Mouse (Mus musculus): ENCODE measurements around the gene Nol4l. TPM values are rescaled to one million over a fixed set of nuclear protein-coding genes. Genes with fewer than 3 reads are reported as not detected.

Nol4l gene
- polyA plus RNA-seq, 1 experiment from 2014 or later, result 15.2 TPM

- Histone ChIP-seq H3K9ac (0 out of 2 replicates have a peak overlapping the region, but pooled peaks have one; percentile 24), H3K4me3 (no peak overlapping the region), H3K9me3 (replicated peaks) (no peaks in the 10 kb centered on the region), H3K27me3 (replicated peaks) (peaks cover 8% of the 10 kb centered on the region; the same call in 1 of the 2 replicates), H3K4me2 (peak overlapping the region; percentile 39), H3K27ac (ENCODE audit: poor library complexity, severe bottlenecking) (peak overlapping the region; percentile 83), H3K36me3 (no peaks in the 10 kb centered on the region), H3K4me1 (replicated peaks) (peaks cover 74% of the 10 kb centered on the region)
- peak; percentile 35 for ATAC-seq (ENCODE audit: insufficient number of reproducible peaks, low FRiP score)
- 7% methylated on average over 10 of the region's 10 CpGs for WGBS
These were observed 3.9 kb downstream of the Nol4l start for GRCm38 (mm10) chr2:153525906-153526311.

GRCm38 (mm10) chr2:153524727-153525126, 5.0 kb downstream of the Nol4l start:
- Histone ChIP-seq H3K4me1 (replicated peaks) (peaks cover 78% of the 10 kb centered on the region), H3K36me3 (no peaks in the 10 kb centered on the region), H3K4me3 (no peak overlapping the region), H3K27me3 (replicated peaks) (no peaks in the 10 kb centered on the region), H3K9me3 (replicated peaks) (no peaks in the 10 kb centered on the region), H3K27ac (ENCODE audit: poor library complexity, severe bottlenecking) (peak overlapping the region; percentile 83; the same call in 1 of the 2 replicates), H3K9ac (no peak overlapping the region), H3K4me2 (no peak overlapping the region)
- no peak for ATAC-seq (ENCODE audit: insufficient number of reproducible peaks, low FRiP score)
- 66% methylated on average over 2 of the region's 2 CpGs for WGBS

GRCm38 (mm10) chr2:153523656-153524055, 6.1 kb downstream of the Nol4l start:
- Histone ChIP-seq H3K27ac (ENCODE audit: poor library complexity, severe bottlenecking) (peak overlapping the region; percentile 69), H3K4me1 (replicated peaks) (peaks cover 78% of the 10 kb centered on the region), H3K9me3 (replicated peaks) (no peaks in the 10 kb centered on the region), H3K27me3 (replicated peaks) (no peaks in the 10 kb centered on the region), H3K9ac (no peak overlapping the region), H3K4me3 (no peak overlapping the region), H3K4me2 (no peak overlapping the region), H3K36me3 (no peaks in the 10 kb centered on the region)
- 84% methylated on average over 12 of the region's 12 CpGs for WGBS
- no peak for ATAC-seq (ENCODE audit: insufficient number of reproducible peaks, low FRiP score)

GRCm38 (mm10) chr2:153523143-153523542, 6.6 kb downstream of the Nol4l start:
- 0 out of 2 replicates have a peak overlapping the region, but pooled peaks have one; percentile 46 for H3K9ac ChIP-seq
- H3K27me3 ChIP-seq (replicated peaks), result no peaks in the 10 kb centered on the region
- 38% methylated on average over 9 of the region's 9 CpGs for WGBS
- peak overlapping the region; percentile 69 for H3K27ac ChIP-seq (ENCODE audit: poor library complexity, severe bottlenecking)
- no peak overlapping the region for H3K4me3 ChIP-seq
- ATAC-seq (ENCODE audit: insufficient number of reproducible peaks, low FRiP score), result no peak
- no peaks in the 10 kb centered on the region for H3K9me3 ChIP-seq (replicated peaks)
- peaks cover 76% of the 10 kb centered on the region for H3K4me1 ChIP-seq (replicated peaks)
- H3K36me3 ChIP-seq, result no peaks in the 10 kb centered on the region
- H3K4me2 ChIP-seq, result peak overlapping the region; percentile 5; the same call in 1 of the 2 replicates

GRCm38 (mm10) chr2:153522270-153522669, 7.5 kb downstream of the Nol4l start:
- Histone ChIP-seq H3K4me2 (no peak overlapping the region; the same call in 1 of the 2 replicates), H3K9me3 (replicated peaks) (no peaks in the 10 kb centered on the region), H3K4me1 (replicated peaks) (peaks cover 71% of the 10 kb centered on the region), H3K9ac (peak overlapping the region; percentile 46), H3K27me3 (replicated peaks) (no peaks in the 10 kb centered on the region), H3K27ac (ENCODE audit: poor library complexity, severe bottlenecking) (peak overlapping the region; percentile 69), H3K4me3 (no peak overlapping the region), H3K36me3 (no peaks in the 10 kb centered on the region)
- WGBS, result 32% methylated on average over 4 of the region's 4 CpGs
- ATAC-seq (ENCODE audit: insufficient number of reproducible peaks, low FRiP score), result 0 out of 2 replicates have a peak, but pooled peaks have one; percentile 7

GRCm38 (mm10) chr2:153520057-153520456, 9.7 kb downstream of the Nol4l start:
- H3K9ac ChIP-seq, result no peak overlapping the region
- 77% methylated on average over 9 of the region's 9 CpGs for WGBS
- peaks cover 62% of the 10 kb centered on the region for H3K4me1 ChIP-seq (replicated peaks)
- no peak overlapping the region for H3K4me3 ChIP-seq
- no peaks in the 10 kb centered on the region for H3K36me3 ChIP-seq
- no peaks in the 10 kb centered on the region for H3K9me3 ChIP-seq (replicated peaks)
- no peak for ATAC-seq (ENCODE audit: insufficient number of reproducible peaks, low FRiP score)
- no peak overlapping the region for H3K4me2 ChIP-seq
- no peak overlapping the region for H3K27ac ChIP-seq (ENCODE audit: poor library complexity, severe bottlenecking)
- no peaks in the 10 kb centered on the region for H3K27me3 ChIP-seq (replicated peaks)

- Histone ChIP-seq H3K27ac (ENCODE audit: poor library complexity, severe bottlenecking) (no peak overlapping the region), H3K27me3 (replicated peaks) (no peaks in the 10 kb centered on the region), H3K9me3 (replicated peaks) (no peaks in the 10 kb centered on the region), H3K4me2 (no peak overlapping the region), H3K36me3 (no peaks in the 10 kb centered on the region), H3K9ac (no peak overlapping the region), H3K4me1 (replicated peaks) (peaks cover 58% of the 10 kb centered on the region), H3K4me3 (no peak overlapping the region)
- ATAC-seq (ENCODE audit: insufficient number of reproducible peaks, low FRiP score), result no peak
- WGBS, result 45% methylated on average over 4 of the region's 4 CpGs
These were observed 12.8 kb downstream of the Nol4l start for GRCm38 (mm10) chr2:153516961-153517360.

GRCm38 (mm10) chr2:153515582-153515981, 14.2 kb downstream of the Nol4l start:
- Histone ChIP-seq H3K9ac (no peak overlapping the region), H3K27ac (ENCODE audit: poor library complexity, severe bottlenecking) (no peak overlapping the region), H3K9me3 (replicated peaks) (no peaks in the 10 kb centered on the region), H3K27me3 (replicated peaks) (no peaks in the 10 kb centered on the region), H3K36me3 (no peaks in the 10 kb centered on the region), H3K4me2 (no peak overlapping the region), H3K4me1 (replicated peaks) (peaks cover 50% of the 10 kb centered on the region), H3K4me3 (no peak overlapping the region)
- no peak for ATAC-seq (ENCODE audit: insufficient number of reproducible peaks, low FRiP score)
- WGBS, result 85% methylated on average over 6 of the region's 6 CpGs

- H3K27ac ChIP-seq (ENCODE audit: poor library complexity, severe bottlenecking), result no peak overlapping the region
- H3K4me2 ChIP-seq, result no peak overlapping the region
- WGBS, result 86% methylated on average over 14 of the region's 14 CpGs
- no peaks in the 10 kb centered on the region for H3K27me3 ChIP-seq (replicated peaks)
- no peak for ATAC-seq (ENCODE audit: insufficient number of reproducible peaks, low FRiP score)
- no peak overlapping the region for H3K4me3 ChIP-seq
- no peak overlapping the region for H3K9ac ChIP-seq
- H3K9me3 ChIP-seq (replicated peaks), result no peaks in the 10 kb centered on the region
- H3K36me3 ChIP-seq, result no peaks in the 10 kb centered on the region
- H3K4me1 ChIP-seq (replicated peaks), result peaks cover 51% of the 10 kb centered on the region
These were observed 15.0 kb downstream of the Nol4l start for GRCm38 (mm10) chr2:153514497-153515380.

GRCm38 (mm10) chr2:153513983-153514382, 15.8 kb downstream of the Nol4l start:
- WGBS, result 92% methylated on average over 3 of the region's 3 CpGs
- Histone ChIP-seq H3K4me3 (no peak overlapping the region), H3K36me3 (no peaks in the 10 kb centered on the region), H3K27me3 (replicated peaks) (no peaks in the 10 kb centered on the region), H3K4me2 (no peak overlapping the region), H3K27ac (ENCODE audit: poor library complexity, severe bottlenecking) (no peak overlapping the region), H3K9me3 (replicated peaks) (no peaks in the 10 kb centered on the region), H3K4me1 (replicated peaks) (peaks cover 59% of the 10 kb centered on the region), H3K9ac (no peak overlapping the region)
- ATAC-seq (ENCODE audit: insufficient number of reproducible peaks, low FRiP score), result no peak

- WGBS, result 80% methylated on average over 14 of the region's 14 CpGs
- ATAC-seq (ENCODE audit: insufficient number of reproducible peaks, low FRiP score), result no peak
These were observed 17.1 kb downstream of the Nol4l start for GRCm38 (mm10) chr2:153512416-153513323.

More at GRCm38 (mm10) chr2:153512416-153513323, 17.1 kb downstream of the Nol4l start:
- Histone ChIP-seq H3K36me3 (no peaks in the 10 kb centered on the region), H3K4me3 (no peak overlapping the region), H3K9ac (no peak overlapping the region; the same call in 1 of the 2 replicates), H3K4me2 (no peak overlapping the region), H3K27me3 (replicated peaks) (no peaks in the 10 kb centered on the region), H3K4me1 (replicated peaks) (peaks cover 70% of the 10 kb centered on the region), H3K9me3 (replicated peaks) (no peaks in the 10 kb centered on the region), H3K27ac (ENCODE audit: poor library complexity, severe bottlenecking) (no peak overlapping the region)
